Mouse (Mus musculus): ENCODE data around the gene H2al1a. TPM values are rescaled to one million over a fixed set of nuclear protein-coding genes. Genes with fewer than 3 reads are reported as not detected.
"Not testable (repeated sequence)": the region's sequence is repeated elsewhere in the genome, so short reads cannot be mapped to it uniquely, and the experiment has no call there.

The H2al1a gene
- polyA plus RNA-seq, 1 experiment from 2014 or later, result not detected

GRCm38 (mm10) chrX:11288306-11288882 is 10.7 kb upstream of the H2al1a start:
- no peaks in the 10 kb centered on the region for H3K36me3 ChIP-seq (replicated peaks)
- H3K9ac ChIP-seq, result no peak overlapping the region
- ATAC-seq (ENCODE audit: insufficient read depth), result no peak
- H3K4me1 ChIP-seq (replicated peaks), result no peaks in the 10 kb centered on the region
- H3K4me2 ChIP-seq, result no peak overlapping the region
- H3K4me3 ChIP-seq (replicated peaks), result no peak overlapping the region
- H3K9me3 ChIP-seq (replicated peaks), result no peaks in the 10 kb centered on the region
- H3K27ac ChIP-seq (replicated peaks), result no peak overlapping the region
- WGBS (ENCODE audit: insufficient replicate concordance), result 51% methylated on average over 14 of the region's 14 CpGs
- no peaks in the 10 kb centered on the region for H3K27me3 ChIP-seq

- Histone ChIP-seq H3K9me3 (replicated peaks) (no peaks in the 10 kb centered on the region), H3K27ac (replicated peaks) (no peak overlapping the region), H3K36me3 (replicated peaks) (no peaks in the 10 kb centered on the region), H3K4me1 (replicated peaks) (no peaks in the 10 kb centered on the region), H3K4me3 (replicated peaks) (no peak overlapping the region), H3K27me3 (no peaks in the 10 kb centered on the region), H3K9ac (no peak overlapping the region), H3K4me2 (no peak overlapping the region)
- no peak for ATAC-seq (ENCODE audit: insufficient read depth)
- whole genome bisulfite sequencing (ENCODE audit: insufficient replicate concordance), result 35% methylated on average over 4 of the region's 4 CpGs
These were observed 9.8 kb upstream of the H2al1a start for GRCm38 (mm10) chrX:11289244-11289643.

- H3K9ac ChIP-seq; H3K4me2 ChIP-seq; H3K27me3 ChIP-seq; H3K9me3 ChIP-seq (replicated peaks); H3K4me1 ChIP-seq (replicated peaks); H3K36me3 ChIP-seq (replicated peaks); H3K4me3 ChIP-seq (replicated peaks); ATAC-seq (ENCODE audit: insufficient read depth); H3K27ac ChIP-seq (replicated peaks): not testable (repeated sequence)
- 77% methylated on average over 1 of the region's 3 CpGs for WGBS (ENCODE audit: insufficient replicate concordance)
These were observed 3.1 kb downstream of the H2al1a start, which contains the start of gene H2al1b for GRCm38 (mm10) chrX:11302132-11302531. Gene H2al1b (plus strand): TSS chrX:11302432.

- not testable (repeated sequence) for H3K9ac ChIP-seq
These were observed 6.3 kb downstream of the H2al1a start, which contains the start of gene H2al1c for GRCm38 (mm10) chrX:11305355-11305754. Gene H2al1c (plus strand): TSS chrX:11305655.

GRCm38 (mm10) chrX:11308524-11308923 is 9.5 kb downstream of the H2al1a start, which contains the start of gene H2al1d:
Gene H2al1d (plus strand): TSS chrX:11308824.
- no CpG with 5 or more reads among the region's 6 CpGs for WGBS (ENCODE audit: insufficient replicate concordance)
- not testable (repeated sequence) for H3K4me2 ChIP-seq; H3K36me3 ChIP-seq (replicated peaks); H3K27me3 ChIP-seq; H3K4me3 ChIP-seq (replicated peaks); H3K4me1 ChIP-seq (replicated peaks); H3K9me3 ChIP-seq (replicated peaks); H3K27ac ChIP-seq (replicated peaks); H3K9ac ChIP-seq; ATAC-seq (ENCODE audit: insufficient read depth)

More at GRCm38 (mm10) chrX:11305355-11305754, 6.3 kb downstream of the H2al1a start, which contains the start of gene H2al1c:
- ATAC-seq (ENCODE audit: insufficient read depth); H3K4me1 ChIP-seq (replicated peaks); H3K36me3 ChIP-seq (replicated peaks); H3K27ac ChIP-seq (replicated peaks); H3K4me2 ChIP-seq; H3K9me3 ChIP-seq (replicated peaks); H3K4me3 ChIP-seq (replicated peaks); H3K27me3 ChIP-seq: not testable (repeated sequence)
- WGBS (ENCODE audit: insufficient replicate concordance), result 44% methylated on average over 1 of the region's 6 CpGs

GRCm38 (mm10) chrX:11311634-11312033 is 12.6 kb downstream of the H2al1a start, which contains the start of gene H2al1e:
Gene H2al1e (plus strand): TSS chrX:11311934.
- not testable (repeated sequence) for H3K9me3 ChIP-seq (replicated peaks); H3K9ac ChIP-seq; ATAC-seq (ENCODE audit: insufficient read depth); H3K36me3 ChIP-seq (replicated peaks); H3K27ac ChIP-seq (replicated peaks); H3K27me3 ChIP-seq; H3K4me1 ChIP-seq (replicated peaks); H3K4me3 ChIP-seq (replicated peaks); H3K4me2 ChIP-seq
- no CpG with 5 or more reads among the region's 3 CpGs for WGBS (ENCODE audit: insufficient replicate concordance)

- not testable (repeated sequence) for H3K9me3 ChIP-seq (replicated peaks)
These were observed 15.8 kb downstream of the H2al1a start, which contains the start of gene H2al1f for GRCm38 (mm10) chrX:11314858-11315257. Gene H2al1f (plus strand): TSS chrX:11315158.

GRCm38 (mm10) chrX:11317956-11318355 is 18.9 kb downstream of the H2al1a start, which contains the start of gene H2al1g:
Gene H2al1g (plus strand): TSS chrX:11318256.
- not testable (repeated sequence) for H3K36me3 ChIP-seq (replicated peaks); H3K4me3 ChIP-seq (replicated peaks); H3K4me2 ChIP-seq; H3K27me3 ChIP-seq; H3K4me1 ChIP-seq (replicated peaks); H3K9ac ChIP-seq; H3K9me3 ChIP-seq (replicated peaks); H3K27ac ChIP-seq (replicated peaks); ATAC-seq (ENCODE audit: insufficient read depth)
- WGBS (ENCODE audit: insufficient replicate concordance), result no CpG with 5 or more reads among the region's 3 CpGs

More at GRCm38 (mm10) chrX:11314858-11315257, 15.8 kb downstream of the H2al1a start, which contains the start of gene H2al1f:
- not testable (repeated sequence) for H3K27ac ChIP-seq (replicated peaks); H3K4me3 ChIP-seq (replicated peaks); H3K4me1 ChIP-seq (replicated peaks); H3K27me3 ChIP-seq; H3K36me3 ChIP-seq (replicated peaks); ATAC-seq (ENCODE audit: insufficient read depth); H3K9ac ChIP-seq; H3K4me2 ChIP-seq
- WGBS (ENCODE audit: insufficient replicate concordance), result no CpG with 5 or more reads among the region's 6 CpGs

- H3K4me3 ChIP-seq (replicated peaks); H3K27me3 ChIP-seq; H3K4me1 ChIP-seq (replicated peaks); H3K9me3 ChIP-seq (replicated peaks); H3K4me2 ChIP-seq; H3K27ac ChIP-seq (replicated peaks); H3K36me3 ChIP-seq (replicated peaks); ATAC-seq (ENCODE audit: insufficient read depth); H3K9ac ChIP-seq: not testable (repeated sequence)
- WGBS (ENCODE audit: insufficient replicate concordance), result no CpG with 5 or more reads among the region's 6 CpGs
These were observed 22.1 kb downstream of the H2al1a start, which contains the start of gene H2al1h for GRCm38 (mm10) chrX:11321192-11321591. Gene H2al1h (plus strand): TSS chrX:11321492.

GRCm38 (mm10) chrX:11324359-11324758 is 25.3 kb downstream of the H2al1a start, which contains the start of gene H2al1i:
Gene H2al1i (plus strand): TSS chrX:11324659.
- 65% methylated on average over 2 of the region's 5 CpGs for WGBS (ENCODE audit: insufficient replicate concordance)
- not testable (repeated sequence) for H3K4me3 ChIP-seq (replicated peaks); H3K9me3 ChIP-seq (replicated peaks); H3K4me1 ChIP-seq (replicated peaks); H3K9ac ChIP-seq; H3K4me2 ChIP-seq; H3K36me3 ChIP-seq (replicated peaks); H3K27ac ChIP-seq (replicated peaks); H3K27me3 ChIP-seq; ATAC-seq (ENCODE audit: insufficient read depth)

- 47% methylated on average over 2 of the region's 2 CpGs for WGBS (ENCODE audit: insufficient replicate concordance)
- not testable (repeated sequence) for H3K9ac ChIP-seq; H3K4me1 ChIP-seq (replicated peaks); H3K4me2 ChIP-seq; H3K27ac ChIP-seq (replicated peaks); H3K36me3 ChIP-seq (replicated peaks); H3K9me3 ChIP-seq (replicated peaks); H3K27me3 ChIP-seq; H3K4me3 ChIP-seq (replicated peaks); ATAC-seq (ENCODE audit: insufficient read depth)
These were observed 28.5 kb downstream of the H2al1a start, which contains the start of gene H2al1j for GRCm38 (mm10) chrX:11327522-11327921. Gene H2al1j (plus strand): TSS chrX:11327822.
